Mouse (Mus musculus) testis, adult 2 months (tissue): Measurements from ENCODE around the gene Lalba.
"Not testable (repeated sequence)": the region's sequence is repeated elsewhere in the genome, so short reads cannot be mapped to it uniquely, and the experiment has no call there.

Experiments
- CTCF ChIP-seq: fragments of 200-500 bp; IDR thresholded peaks from 2 replicates; pipeline ENCODE4 v1.5.1; 2012; ENCODE audit warnings: low read depth, mild to moderate bottlenecking, inconsistent platforms, low read length, moderate library complexity; ENCODE audit not compliant: control insufficient read depth, insufficient read depth, insufficient replicate concordance
- POLR2A ChIP-seq: fragments of 200-500 bp; IDR thresholded peaks from 2 replicates; pipeline ENCODE4 v1.6.1; 2012; ENCODE audit warnings: low read depth, mild to moderate bottlenecking, inconsistent platforms, low read length, moderate library complexity; ENCODE audit not compliant: control insufficient read depth

DNA sequence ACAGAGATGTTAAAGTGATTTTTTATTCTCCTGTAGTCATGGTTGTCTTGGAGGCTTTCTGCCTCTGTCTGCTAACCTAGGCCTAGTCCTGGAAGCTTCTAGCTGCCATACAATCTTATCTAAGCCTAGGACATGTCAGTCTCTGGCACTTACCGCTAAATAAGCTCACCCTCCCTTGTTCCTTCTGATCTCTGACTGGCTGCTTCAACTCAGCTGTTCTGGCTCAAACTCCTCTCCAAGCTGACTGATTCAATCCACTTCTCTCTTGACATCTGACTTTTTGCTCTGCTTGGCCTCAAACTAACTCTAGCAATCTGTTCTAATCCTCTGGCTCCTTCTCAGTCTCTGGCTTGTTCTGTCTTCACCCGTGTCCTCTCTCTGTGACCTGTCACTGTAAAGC, 32.3 kb upstream of the Lalba start:
- TF ChIP-seq CTCF, POLR2A: not testable (repeated sequence)
